Mouse (Mus musculus): ENCODE results near the gene Olfr480.

Gene Olfr480

GRCm38 (mm10) chr7:108067246-108067645 lies at the start of gene Olfr480:
Gene Olfr480 (minus strand): TSS chr7:108067346.
- no peak for DNase-seq (ENCODE audit: low read depth)

DNA sequence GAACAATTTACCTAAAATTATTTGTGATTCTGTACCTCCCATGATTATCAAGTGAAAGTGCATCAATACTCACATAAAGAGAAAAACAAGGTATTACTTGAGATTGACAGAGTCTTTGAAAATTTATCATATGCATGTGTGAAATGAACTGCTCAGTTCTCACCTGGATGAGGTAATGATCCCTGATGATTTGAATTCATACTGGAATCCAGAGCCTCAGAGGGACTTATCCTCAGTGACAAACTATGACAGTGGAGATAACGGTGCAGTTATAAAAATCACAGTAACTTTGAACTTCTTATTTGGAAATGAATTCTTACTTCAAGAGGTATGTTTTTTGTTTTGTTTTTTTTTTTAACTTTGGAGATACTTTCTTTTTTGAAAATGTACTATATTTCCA lies 33.4 kb upstream of the Olfr480 start, which contains the start of gene Olfr483:
TSS of gene Olfr483 (plus strand) at position 301 of the 400 bp plus-strand sequence.
- DNase-seq (ENCODE audit: low read depth), result no peak

DNA sequence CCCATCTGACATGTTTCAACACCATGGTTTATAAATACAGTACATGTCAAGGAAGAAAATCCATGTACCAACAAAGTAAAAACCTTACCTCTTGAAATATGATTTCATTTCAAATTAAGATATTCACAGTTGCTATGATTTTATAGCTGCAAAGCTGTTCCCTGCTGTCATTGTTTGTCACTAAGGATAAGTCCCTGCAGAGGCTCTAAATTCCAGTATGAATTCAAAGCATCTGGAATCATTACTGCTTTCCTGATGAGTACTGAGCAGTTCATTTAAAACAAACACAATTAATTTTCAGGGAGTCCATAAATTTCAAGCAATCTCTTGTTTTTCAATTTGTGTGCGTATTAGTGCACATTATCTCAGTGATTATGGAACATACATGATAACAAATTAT lies 30.3 kb upstream of the Olfr480 start, which contains the start of gene Olfr482:
TSS of gene Olfr482 (minus strand) at position 101 of the 400 bp plus-strand sequence.
- DNase-seq (ENCODE audit: low read depth), result no peak

GRCm38 (mm10) chr7:108079555-108079954 lies 12.4 kb upstream of the Olfr480 start, which contains the start of gene Olfr481:
Gene Olfr481 (plus strand): TSS chr7:108079855.
- no peak for DNase-seq (ENCODE audit: low read depth)

DNA sequence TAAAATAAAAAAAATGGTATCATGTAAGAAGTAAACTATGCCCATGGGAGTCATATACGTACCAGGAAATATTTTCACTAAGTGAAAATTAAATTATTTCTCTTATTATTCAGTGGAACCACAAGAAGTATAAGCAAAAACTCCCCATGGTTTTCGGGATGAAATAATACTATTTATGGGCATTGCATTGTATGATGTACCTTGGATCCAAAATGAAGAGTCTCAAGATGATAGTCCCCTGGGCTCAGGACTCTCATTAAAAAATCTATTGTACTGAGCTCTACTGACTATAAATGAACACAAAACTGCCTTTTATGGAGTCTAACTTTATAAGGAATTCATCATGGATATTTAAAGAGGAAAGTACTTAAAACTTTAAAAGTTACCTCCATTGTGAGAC lies 16.8 kb downstream of the Olfr480 start, which contains the start of gene Olfr479:
TSS of gene Olfr479 (plus strand) at position 301 of the 400 bp plus-strand sequence.
- DNase-seq (ENCODE audit: low read depth), result no peak

GRCm38 (mm10) chr7:108033889-108034288 lies 33.3 kb downstream of the Olfr480 start, which contains the start of gene Olfr478:
Gene Olfr478 (minus strand): TSS chr7:108033989.
- no peak for DNase-seq (ENCODE audit: low read depth)
